Mouse (Mus musculus): ENCODE measurements around the gene Hace1.
A peak's percentile ranks its signal among the peaks of the same experiment; 100 is the strongest.

GRCm38 (mm10) chr10:45577731-45578297, at the start of gene Hace1:
- no peak for TF ChIP-seq CTCF (IDR thresholded peaks at IDR 0.05; ENCODE audit: insufficient read depth, low read depth, low read length)
- TF ChIP-seq POLR2A (IDR thresholded peaks at IDR 0.05; ENCODE audit: insufficient read depth, low read depth, low read length), result peak; percentile 85
